Mouse (Mus musculus) right cerebral cortex, postnatal 4 days (tissue): ENCODE results near the gene Rnf224.
A peak's percentile ranks its signal among the peaks of the same experiment; 100 is the strongest.
"Not testable (repeated sequence)": the region's sequence is repeated elsewhere in the genome, so short reads cannot be mapped to it uniquely, and the experiment has no call there.

ENCODE experiments used
- DNase-seq: peaks from one replicate; pipeline ENCODE4 v3.0.0-alpha.2; 2022

The Rnf224 gene

DNA sequence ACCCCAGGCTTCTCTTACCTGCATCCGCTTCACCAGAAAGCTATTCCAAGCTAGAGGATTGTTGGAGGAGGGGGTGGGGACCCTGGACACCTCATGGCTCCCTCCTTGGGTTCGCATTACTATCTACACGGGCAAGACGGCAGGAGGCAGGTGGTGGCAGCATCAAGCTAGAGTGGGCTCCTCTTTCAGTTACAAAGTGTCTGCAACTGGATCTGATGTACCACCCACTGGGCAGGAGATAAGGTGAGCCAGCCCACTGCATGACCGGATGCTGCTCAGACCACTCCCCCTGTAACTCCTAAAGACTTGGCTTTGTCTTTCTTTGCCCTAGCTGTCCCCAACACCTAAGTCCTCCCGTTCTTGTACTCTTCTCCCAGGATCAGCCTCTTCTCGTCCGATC, at the start of gene Rnf224:
TSS of gene Rnf224 (minus strand) at position 174 of the 400 bp plus-strand sequence.
- no peak for DNase-seq

DNA sequence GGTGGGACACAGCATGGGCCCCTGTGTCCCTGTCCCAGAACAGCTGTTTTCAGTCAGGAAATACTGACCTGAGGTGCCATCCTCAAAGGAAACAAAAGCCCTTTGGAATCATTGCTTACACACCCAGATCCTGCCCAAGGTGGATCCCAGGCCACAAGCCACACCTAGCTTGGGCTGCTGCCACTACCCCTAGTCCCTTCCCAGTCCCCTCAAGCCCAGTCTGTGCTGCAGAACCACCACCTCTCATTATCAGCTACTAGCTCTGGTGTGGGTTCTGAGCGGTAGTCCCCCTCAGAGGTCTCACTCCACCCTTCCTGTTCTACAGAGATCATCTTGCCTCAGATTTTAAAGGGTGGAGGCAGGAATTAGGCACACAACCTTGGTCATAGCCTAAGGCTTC, 49.7 kb upstream of the Rnf224 start:
- DNase-seq: no peak

DNA sequence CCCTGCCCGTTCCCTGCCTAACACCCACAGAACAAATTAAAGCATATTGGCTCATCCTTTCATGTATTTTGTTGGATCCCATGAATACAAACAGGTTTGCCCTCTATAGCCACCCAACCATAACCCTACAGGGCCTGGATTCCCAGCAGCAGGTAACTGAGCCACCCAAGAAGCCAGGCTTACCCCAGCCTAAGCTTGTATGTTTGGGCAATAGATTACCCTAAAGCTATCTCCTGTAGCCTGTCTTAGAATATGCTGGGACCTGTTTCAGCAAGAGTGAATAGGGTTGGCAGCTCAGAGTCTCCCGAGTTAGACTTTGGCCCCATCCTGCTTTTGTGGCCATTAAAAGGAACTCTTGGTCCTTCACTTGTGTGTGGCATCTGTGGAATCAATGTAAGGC, 49.0 kb upstream of the Rnf224 start:
- no peak for DNase-seq

DNA sequence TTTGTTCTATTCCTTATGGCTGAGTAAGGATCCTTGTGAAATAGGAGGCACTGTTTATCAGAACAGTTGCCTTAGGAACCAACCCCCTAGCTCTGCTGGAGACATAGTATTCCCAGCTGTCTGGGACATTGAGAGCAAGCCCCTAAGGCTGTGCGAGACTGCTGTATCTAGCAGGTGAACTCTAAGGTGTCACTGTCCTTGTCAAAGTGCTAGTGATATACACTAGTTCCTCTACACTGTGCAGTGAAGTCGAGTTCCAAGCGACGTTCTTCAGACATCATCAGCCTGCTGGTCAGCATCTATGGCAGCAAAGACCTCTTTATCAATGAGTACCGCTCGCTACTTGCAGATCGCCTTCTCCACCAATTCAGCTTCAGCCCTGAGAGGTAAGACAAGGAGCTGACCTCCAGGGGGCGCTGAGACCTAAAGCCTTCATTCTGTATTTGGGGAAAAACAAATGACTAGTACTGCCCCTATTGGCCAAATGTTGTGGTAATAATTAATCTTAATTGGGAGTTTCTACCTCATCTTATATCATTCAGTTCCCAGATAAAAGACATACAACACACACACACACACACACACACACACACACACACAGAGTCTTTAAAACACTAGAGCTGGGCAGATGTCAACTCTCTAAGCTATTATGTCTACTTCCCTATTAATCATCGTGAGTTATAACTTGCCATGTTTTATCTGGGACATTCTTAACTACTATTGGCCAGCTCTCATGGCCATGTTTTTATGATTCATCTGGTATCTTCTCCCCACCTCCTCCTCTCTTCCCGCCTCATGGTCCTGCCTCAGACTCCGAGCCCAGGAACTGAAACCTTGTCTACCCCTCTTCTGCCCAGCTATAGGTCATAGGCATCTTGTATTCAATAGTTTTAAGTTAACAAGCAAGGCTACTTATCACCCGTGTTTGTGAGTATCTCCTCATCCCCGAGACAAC, 42.6 kb upstream of the Rnf224 start:
- peak; percentile 88 for DNase-seq

DNA sequence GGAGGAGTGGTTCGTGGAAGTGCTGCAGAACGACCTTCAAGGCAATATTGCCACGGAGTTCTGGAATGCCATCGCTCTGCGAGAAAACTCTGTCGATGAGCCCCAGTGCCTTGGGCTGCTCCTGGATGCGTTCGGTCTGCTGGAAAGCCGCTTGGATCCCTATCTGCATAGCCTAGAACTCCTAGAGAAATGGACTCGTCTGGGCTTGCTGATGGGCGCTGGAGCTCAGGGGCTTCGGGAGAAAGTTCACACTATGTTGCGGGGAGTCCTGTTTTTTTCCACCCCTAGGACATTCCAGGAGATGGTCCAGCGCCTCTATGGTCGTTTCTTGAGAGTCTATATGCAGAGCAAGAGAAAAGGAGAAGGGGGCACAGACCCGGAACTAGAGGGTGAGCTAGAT, 36.4 kb upstream of the Rnf224 start:
- no peak for DNase-seq

DNA sequence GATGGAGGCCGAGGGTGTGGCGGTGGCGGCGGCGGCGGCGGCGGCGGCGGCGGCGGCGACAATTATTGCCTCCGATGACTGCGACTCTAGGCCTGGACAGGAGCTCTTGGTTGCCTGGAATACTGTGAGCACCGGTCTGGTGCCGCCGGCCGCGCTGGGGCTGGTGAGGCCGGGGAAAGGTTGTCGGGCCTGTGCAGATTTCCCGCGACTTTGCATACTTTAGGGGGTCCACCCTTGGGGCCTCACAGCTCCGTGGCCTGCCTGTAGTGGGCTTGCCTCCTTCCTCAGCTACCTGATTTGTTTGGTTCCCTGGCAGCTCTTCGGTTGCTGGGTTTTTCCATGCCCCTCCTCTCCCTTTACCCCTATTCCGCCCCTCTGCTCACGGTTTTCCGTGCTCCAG, 35.9 kb upstream of the Rnf224 start:
- DNase-seq: no peak

DNA sequence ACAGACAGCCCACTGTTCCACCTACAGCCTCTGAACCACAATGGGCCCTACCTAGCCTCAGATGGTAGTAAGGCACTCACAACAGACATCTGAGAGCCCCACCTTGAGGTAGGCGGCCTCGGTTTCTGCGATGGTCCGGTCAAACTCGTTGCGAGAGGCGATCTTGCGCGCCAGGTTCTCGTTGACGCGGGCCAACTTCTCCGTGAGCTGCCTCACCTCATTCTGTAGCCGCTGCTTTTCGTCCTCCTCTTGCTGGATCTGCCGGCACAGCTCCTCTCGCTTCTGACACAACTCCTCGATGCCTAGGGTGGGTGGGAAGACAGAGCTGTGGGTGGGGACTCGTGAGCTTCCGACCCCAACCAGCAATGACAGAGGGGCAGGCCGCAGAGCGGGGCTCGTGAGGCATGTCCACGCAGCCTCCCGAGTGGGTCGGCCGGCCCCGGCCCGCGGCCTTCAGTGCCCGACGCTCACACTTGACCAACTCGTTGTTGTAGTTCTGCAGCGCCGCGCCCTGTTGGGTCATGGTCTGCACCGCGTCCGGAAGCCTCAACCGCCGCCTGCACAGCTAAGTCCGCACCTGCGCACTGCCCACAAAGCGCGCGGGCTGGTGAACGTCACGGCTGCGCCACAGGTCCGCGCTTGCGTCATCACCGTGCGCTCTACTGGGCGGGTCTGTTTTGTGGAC, 35.4 kb upstream of the Rnf224 start, which contains the start of the genes Ssna1 and Anapc2:
TSS of gene Ssna1 (minus strand) at position 612 of the 685 bp plus-strand sequence.
TSS of gene Anapc2 (plus strand) at position 652 of the 685 bp plus-strand sequence.
- DNase-seq: peak; percentile 97

DNA sequence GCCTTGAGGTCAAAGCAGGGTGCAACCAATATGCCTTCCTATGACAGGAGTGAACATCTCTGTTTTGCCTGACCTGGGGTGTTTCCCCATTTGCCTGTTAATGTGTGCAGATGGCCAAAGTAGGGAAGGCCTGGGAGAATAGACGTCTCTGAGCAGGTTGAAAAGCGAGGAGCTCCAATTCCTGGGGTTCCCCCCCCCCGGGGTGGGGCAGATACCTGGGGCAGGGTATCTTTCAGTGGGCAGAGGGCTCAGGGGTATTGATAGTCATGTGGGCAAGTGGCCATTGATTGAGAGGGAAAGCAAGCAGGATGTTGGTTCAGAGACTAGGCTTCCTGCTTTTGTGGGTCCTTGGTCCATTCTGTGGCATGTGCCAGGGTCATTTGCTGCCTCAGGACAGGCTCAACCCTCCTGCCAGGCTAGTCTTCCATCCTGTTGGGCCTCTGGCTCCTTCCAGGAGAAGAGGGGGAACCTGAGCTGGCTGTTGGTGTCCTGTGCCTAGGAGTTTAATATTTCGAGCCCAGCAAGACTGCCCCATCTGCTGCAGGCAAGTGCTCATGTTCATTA, 31.2 kb upstream of the Rnf224 start:
- no peak for DNase-seq

DNA sequence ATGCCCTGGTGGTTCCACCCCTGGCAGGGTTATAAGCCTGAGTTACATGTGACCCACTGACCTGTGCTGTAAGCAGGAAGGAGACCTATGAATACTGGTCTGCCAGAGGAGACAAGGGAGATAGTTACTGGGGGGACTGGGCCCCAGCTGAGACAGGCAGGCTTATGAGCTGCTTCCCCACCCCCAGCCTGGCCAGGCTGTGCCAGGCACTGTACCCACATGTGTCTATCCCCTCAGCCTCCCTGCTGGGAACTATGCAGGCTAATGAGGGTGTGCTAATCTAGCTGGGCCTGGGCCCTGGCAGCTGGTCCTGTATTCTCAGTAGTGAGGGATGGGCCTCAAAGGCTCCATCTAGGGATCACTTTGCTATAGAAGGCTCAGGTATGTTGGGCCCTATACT, 30.7 kb upstream of the Rnf224 start:
- no peak for DNase-seq

DNA sequence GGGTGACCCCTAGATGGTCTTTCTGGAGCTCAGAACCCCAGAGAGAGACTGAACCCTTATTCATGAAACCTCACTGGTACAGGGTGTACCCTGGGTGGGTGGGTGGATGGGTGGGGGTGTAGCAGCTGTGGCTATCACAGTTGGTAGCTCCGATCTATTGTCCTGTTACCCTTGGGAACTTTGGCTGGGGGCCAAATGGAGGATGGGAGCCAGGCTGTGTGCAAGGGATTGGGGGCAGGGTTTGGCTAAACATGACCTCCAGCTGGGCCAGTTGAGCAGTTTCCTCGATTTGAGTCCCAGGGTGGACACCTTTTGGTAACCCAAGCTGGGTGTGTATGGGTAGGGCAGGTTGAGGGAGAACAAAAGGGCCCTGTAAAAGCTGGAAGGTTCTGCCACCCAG, 30.1 kb upstream of the Rnf224 start:
- DNase-seq: no peak

DNA sequence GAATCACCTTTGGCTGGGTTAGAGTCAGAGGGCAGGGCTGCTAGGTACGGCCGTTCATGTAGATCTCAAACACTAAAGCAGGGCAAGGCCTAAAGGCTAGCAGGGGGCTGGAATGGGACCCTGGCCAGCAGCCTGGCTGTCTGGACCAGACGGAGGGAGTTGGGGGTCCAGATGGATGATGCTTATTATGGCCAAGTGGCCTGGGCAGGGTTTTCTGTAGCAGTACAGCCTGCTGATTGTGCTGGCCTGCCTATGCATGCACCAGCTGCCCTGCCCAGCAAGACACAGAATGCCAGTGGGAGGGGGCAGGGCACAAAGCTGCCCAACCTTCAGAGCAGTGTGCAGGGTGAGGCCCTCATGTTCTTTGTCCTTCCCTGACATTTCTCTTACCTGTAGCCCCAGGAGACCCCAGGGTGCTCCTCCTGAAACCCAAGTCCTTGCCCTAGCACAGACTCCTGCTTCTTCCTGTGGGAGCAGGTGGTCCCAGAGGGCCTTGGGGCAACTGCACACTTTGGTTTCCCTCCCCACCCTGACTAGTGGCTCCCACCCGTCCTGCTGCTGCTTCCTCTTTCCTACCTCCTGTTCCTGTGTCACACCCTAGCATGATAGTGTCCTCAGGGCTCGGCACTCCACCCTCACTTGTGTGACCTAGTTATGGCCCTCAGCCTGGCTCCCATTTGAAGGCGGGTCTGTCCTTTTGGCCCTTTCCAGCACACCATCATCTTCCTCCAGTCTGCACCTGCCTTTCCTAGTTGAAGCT, 29.5 kb upstream of the Rnf224 start:
- DNase-seq: no peak

DNA sequence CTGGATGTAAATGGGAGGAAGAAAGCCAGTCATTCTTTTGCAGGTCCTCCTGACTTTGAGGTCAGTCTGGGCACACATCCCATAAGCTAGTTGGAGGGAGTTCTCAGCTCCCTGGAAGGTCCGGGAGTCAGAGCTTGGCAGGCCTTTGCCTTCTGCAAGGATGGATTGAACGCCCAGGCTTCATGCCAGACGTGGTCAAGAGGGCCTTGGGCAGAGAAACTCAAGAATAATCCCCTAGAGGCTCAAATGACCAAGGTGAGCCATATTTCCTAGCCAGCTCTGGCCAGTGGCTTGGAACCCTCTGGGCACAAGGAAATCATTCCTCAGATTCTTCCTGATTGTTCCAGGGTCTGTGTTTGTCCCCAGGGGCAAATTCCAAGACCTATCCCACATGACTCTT, 28.3 kb upstream of the Rnf224 start:
- no peak for DNase-seq

DNA sequence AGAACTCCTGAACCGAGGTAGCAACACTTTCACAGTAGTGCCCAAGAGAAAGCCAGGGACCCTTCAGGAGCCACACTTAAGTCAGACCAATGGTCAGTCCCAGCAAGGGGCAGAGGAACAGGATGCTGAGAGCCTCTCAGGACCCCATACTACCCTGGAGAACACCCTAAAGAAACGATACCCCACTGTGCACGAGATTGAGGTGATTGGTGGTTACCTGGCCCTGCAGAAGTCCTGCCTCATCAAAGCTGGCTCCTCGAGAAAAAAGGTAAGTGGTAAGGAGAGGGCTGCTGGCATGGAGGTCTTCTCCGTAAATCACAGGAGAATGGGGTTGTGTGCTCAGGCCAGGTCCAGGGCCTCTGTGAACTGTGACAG, 27.7 kb upstream of the Rnf224 start:
- no peak for DNase-seq

DNA sequence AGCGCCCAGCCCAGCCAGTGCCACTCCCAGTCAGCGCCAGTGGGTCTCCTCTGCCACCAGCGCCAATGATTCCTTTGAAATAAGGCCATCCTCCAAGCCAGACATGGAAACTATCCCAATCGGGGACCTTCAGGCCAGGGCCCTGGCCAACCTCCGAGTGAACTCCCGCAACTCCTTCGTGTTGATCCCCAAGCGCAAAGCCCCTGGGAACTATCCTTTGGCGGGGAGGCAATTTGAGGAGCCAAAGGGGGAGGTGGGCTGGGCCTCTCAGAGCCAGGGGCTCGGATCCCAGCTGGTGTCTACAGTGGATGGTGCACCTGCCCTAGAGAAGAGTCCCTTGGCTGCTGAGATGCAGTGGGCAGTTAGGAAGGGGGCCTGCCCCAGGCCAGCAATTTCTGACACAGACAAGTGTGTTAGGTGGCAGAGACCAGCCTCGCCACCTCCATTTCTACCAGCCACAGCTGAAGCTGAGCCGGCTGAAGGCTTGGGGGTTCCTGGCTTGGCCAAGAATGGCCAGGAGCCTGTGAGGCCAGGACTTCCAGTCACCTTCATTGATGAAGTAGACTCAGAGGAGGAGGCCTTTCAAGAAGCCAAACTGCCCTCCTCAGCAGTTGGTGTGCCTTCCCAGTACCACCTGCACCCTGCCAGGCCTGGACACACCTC, 27.2 kb upstream of the Rnf224 start:
- no peak for DNase-seq

DNA sequence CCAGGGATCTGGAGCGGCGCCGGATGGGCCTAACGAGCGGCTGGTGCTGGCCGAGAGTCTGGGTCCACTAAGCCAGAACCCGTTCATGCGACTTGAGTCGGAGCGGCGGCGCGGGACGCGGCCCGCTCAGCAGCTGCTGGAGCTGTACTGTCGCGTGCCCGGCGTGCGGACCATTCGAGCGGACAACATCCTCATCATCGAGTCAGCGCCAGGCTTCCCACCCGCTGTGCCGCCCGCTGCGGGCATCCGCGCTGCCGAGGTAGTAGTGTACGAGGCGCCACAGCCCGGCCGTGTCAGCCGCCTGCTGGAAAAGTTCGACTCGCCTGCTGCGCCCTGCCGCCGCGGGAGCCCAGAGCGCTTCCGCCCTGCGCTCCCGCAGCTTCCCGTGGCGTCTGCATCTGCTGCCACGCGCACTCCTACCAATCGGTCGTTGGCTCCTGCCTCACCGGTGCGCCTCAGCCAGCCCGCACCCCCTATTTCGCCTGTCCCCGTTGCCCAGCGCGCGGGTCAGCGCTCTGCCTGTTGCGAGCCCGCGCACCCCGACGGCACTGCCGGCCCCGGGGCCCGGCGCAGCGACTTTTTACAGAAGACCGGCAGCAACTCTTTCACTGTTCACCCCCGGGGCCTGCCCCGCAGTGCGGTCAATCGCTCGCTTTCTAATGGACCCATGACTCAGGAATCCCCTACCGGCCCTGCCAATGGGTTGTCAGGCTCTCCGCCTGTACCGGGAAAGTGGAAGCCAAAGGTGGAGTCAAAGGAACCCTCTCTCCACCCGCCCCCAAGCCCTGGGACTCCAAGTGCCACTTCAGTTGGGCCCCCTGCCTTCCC, 26.4 kb upstream of the Rnf224 start:
- no peak for DNase-seq

DNA sequence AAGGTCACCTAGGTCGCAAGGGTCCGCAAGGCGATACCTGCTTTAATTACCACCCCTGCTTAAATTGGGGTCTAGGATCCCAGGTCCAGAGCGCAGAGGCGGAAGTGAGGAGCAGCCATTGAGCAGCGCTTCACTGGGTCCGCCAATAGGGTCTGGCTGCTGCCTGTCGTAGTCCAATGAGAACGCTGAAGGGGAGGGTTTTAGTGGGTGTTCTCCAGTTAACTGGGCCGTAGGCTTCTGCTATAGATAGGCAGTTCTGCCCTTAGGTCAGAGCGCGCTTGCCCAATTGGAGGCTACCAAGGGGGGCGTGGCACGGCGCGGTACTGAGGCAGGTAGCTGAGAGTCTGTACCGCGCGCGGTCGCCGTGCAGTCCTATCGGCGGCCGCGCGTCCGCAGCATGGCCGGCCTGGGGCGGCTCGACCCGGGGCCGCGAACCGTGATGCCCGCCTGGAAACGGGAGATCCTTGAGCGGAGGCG, 25.7 kb upstream of the Rnf224 start, which contains the start of gene Tprn:
TSS of gene Tprn (plus strand) at position 328 of the 477 bp plus-strand sequence.
- peak; percentile 87 for DNase-seq

DNA sequence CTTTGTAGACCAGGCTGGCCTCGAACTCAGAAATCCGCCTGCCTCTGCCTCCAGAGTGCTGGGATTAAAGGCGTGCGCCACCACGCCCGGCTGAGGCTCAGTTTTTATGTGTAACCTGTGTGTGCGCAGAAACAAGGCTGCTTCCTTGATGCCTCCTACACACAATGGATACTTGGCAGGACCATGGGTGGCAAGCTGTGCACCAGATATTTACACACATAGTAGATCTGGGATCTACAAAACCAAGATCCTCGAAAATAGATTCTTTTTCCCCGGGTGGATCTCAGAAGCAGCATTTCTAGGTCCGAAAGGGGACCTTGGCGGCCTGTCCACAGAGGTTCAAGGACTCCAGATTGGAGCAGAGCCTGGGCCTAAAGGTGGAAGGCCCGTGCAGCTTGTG, 25.3 kb upstream of the Rnf224 start:
- DNase-seq: no peak

DNA sequence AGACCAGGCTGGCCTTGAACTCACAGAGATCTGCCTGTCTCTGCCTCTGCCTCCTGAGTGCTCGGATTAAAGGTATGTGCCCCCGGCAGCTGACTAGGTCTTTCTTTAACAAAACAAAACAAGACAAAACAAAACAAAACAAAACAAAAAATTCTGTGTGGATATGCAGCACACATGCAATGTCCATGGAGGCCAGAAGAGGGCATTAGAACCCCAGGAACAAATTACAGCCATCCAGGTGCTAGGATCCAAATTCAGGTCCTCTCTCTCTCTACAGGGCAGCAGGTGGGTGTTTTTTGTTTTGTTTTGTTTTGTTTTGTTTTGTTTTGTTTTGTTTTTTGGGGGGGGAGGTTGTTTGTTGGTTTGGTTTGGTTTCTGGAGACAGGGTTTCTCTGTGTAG, 22.3 kb upstream of the Rnf224 start:
- DNase-seq: no peak

DNA sequence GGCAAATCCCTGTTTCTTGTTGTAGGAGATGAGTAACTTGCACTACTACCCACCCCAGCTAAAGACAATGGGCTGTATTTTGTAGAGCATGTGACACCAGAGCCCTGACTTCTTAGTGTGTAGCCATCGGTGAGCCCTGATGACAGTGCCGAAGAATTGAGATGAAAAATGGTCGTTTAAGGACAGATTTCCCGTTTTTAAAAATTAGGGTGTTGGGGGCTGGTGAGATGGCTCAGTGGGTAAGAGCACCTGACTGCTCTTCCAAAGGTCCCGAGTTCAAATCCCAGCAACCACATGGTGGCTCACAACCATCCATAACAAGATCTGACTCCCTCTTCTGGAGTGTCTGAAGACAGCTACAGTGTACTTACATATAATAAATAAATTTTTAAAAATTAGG, 20.7 kb upstream of the Rnf224 start:
- DNase-seq: not testable (repeated sequence)

DNA sequence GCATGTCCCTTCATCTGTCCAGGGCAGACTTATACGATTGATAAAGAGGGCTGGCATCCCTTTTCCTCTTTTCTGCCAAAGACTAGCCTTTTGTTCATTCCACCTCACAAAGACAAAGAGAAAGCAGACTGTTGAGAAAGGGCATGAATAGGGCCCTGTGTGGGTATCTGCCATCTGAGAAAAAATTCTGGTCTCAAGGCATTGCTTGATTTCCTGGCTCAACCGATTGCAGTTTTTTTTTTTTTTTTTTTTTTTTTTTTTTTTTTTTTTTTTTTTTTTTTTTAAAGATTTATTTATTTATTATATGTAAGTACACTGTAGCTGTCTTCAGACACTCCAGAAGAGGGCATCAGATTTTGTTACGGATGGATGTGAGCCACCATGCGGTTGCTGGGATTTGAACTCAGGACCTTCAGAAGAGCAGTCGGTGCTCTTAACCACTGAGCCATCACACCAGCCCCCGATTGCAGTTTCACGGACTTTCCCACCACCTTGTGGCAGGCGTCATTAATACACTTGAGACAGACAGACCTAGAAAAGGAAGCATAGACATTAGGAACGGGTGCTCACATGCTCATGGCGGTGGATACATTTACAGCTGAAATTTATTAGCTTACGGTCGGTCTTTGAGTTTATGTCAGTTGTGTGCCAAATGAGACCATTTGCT, 20.0 kb upstream of the Rnf224 start:
- DNase-seq: not testable (repeated sequence)
